Mouse (Mus musculus): ENCODE measurements around the gene Hcn2.

Hcn2 gene

GRCm38 (mm10) chr10:79716254-79716987 is at the start of gene Hcn2:
Gene Hcn2 (plus strand): TSS chr10:79716634.
- DNase-seq = peak; percentile 55

- DNase-seq = no peak
Measured at GRCm38 (mm10) chr10:79668076-79668475, 48.4 kb upstream of the Hcn2 start.

DNA sequence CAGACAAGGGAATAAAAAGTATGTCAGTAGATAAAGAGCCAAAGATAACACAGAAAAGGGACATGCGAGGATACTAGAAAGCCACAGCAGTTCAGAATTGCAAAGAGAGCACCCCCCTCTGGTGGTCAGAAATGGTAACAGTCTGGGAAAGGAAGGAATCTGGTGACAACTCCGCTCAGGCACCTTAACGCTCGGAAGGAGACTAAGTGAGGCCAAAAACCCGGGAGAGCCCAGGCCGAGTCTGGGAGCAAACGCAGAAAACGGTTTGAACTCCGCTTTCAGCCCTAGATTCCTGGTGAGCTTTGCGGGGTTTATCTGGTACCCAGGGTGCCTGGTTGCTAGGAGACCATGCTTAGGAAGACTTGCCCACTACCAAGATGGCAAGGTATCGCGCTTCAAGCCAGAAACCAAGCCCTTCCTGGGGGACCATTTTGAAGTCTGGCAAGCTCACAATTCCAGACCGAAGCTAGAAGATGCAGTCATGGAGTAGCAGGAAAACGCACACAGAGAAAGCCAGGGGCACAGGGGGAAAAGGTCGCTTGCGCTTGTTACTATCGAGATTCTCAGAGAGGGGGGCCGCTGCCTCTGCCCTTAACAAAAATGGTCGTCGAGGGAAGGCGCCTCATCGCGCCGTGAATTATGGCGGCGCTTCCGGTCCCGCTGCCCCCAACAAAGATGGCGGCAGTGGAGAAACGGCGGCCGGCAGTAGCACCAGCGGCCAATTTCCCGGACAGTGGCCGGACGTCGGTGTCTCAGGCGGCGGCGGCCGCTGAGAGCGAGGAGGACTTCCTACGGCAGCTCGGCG is 47.5 kb upstream of the Hcn2 start, which contains the start of gene Tpgs1:
Gene Tpgs1, plus strand, starts transcription at position 599 of the 805 bp plus-strand sequence.
- peak; percentile 94 for DNase-seq

- DNase-seq = peak; percentile 94
Measured at GRCm38 (mm10) chr10:79669576-79670057, 46.8 kb upstream of the Hcn2 start.

DNA sequence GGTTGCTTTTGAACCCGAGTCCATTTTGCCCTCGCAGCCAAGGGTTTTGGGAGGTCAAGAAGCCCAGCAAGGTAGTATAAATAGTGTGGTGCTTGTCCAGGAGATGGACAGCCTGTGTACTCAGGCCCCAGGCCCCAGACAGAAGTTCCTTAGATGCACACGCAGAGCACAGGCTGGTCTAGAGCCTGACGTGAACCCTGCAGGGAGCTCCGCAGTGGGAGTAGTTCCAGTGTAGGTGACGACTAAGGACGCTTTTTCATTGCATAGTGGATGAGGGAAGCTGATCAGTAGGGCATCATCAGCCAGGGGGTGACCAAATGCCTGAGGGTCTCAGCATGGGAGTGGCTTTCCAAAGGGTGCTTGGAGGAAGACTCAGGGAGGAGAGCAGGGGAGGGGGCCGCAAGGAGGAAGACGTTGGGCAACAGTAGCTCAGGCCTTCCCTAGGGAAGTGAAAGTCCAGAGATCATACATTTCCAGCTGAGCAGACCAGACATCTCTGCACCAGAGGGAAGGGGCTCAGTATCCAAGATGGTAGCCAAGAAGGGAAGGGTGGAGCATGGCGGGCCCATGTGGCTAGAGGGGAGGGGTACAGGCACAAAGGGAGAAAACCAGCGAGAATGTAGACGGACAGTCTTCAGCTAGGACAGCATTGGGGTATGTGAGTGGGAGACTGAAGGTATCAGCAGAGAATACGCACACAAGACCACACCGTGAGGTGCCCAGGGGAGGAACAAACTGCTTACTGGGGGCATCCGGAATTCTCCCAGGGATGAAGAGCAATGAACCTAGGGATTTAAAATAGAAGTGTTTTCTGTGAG is 46.2 kb upstream of the Hcn2 start:
- DNase-seq = no peak

DNA sequence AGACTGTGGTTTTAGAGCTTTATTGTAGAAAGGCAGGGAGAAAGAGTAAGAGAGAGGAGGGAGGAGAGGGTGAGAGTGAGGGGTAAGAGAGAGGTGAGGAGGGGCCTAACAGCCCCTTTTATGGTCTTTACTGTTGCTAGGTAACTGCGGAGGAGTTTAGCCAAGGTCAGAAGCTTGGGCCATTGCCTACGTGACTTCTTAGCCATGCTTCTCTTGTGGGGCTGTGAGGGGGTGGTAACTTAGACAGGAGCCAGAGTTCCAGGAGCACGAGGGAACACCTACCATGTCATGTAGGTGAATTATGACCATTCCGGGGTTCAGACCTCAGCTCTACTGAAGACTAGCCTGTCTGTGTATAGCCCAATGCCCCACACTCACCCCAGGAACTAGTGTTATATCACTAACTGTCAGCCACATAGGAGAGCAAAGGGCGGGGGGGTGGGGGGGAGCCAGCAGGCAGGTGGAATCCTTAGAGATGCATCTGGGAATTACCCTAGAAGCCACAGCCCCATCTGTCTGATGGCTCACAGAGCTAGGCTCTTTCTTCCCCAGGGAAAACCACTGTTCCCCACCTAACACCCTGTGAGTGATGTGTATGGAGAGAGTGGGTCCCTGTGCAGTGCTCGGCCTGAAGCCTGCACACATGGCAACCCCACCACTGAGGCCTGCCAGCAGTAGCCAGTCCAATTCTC is 44.9 kb upstream of the Hcn2 start:
- DNase-seq = no peak

DNA sequence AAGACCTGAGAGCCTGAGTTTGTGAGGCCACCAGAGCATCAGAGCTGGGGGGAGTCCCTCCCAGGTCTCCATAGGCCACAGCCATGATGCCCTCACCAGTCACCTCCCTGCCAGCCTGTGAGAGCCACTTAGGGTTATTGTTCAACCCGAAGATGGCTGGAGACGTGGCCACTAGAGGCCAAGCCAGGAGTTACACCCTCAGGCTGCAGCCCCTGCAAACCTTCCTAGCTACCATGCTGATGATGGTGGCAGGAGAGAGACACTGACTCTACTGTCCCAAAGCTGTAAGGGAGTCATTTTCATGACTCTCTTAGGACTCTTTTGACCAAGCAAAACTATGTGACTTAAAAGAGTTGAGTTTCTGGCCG is 44.4 kb upstream of the Hcn2 start:
- no peak for DNase-seq

DNA sequence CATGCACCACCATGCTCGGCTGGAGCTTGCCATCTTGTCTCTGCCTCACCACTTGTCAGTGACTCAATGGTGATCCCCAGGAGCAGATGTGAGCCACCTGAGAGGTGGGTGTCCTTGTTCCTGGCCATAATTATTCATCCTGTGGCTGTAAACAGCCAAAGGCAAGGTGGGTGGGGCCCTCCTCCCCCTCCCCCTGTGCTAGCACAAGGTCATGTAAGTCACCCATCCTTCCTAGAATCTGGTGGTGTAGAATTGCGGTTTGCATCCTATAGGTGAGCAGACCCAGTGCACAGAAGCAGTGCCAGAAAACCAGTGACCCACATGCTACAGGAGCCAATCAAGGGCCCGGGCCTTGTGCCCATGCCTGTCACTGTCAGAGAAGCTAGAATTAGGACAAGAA is 43.4 kb upstream of the Hcn2 start:
- no peak for DNase-seq

DNA sequence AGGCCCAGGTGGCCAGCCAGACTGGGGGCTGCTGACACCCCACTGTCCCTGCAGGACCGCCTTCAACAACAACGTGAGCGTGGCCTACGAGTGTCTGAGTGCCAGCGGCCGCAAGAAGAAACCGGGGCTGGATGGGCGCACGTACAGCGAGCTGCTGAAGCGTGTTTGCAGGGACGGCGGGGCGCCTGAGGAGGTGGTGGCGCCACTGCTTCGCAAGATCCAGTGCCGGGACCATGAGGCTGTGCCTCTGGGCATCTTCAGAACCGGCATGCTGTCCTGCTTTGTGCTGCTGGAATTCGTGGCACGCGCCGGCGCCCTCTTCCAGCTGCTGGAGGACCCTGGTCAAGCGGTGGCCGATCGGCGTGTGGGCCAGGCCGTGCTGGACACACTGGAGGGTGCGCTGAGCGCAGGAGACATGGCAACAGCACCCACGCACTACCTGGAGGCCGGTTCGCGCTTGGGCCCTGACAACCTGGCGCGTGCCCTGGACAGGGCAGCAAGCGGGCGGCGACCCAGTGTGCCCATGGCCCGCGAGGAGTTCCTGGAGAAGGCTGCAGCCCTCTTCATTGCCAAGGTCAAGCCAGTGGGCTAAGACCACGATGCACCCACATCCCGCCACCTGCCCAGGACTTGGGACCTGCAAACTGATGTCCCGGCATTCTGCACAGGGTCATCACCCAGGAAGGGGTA is 40.9 kb upstream of the Hcn2 start:
- no peak for DNase-seq

DNA sequence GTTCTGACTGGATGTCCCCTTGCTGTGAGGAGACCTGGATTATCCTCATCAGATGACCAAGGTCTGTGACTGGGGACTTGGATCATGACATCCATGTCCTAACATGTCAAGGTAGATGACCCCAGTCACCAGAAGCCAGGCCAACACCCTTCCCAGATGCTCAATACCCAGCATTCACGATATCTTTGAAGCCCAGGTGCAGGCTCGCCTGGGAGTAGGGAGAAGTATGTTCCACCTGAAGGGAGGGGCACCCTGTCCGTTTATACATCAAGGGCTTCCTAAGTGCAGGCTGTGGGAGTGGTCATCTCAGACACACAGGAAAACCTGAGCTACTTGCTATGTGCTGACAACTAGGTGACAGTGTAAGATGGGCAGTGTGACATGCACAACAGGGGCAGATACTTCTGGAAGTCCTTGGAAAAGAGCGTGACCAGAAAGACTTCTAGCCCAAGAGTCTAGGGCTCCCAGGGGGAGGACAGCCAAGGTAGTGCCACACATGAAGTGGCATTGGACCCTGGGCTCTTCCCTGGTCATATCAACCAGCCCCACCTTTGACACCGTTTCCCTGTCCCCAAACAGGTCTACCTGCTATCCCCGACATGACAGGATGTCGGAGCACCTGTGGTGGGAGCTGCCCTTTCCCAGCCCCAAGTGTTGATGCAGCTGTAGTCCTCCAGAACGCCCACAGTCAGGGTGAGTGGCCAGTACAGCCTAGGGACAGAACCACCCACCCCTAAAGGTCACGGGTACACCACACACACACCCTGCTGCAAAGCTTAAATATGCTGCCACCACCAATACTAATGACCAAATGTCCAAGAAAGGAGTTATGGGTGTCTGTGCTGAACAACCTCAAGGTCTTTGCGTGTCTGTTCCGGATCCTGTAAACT is 35.6 kb upstream of the Hcn2 start:
- DNase-seq = no peak

DNA sequence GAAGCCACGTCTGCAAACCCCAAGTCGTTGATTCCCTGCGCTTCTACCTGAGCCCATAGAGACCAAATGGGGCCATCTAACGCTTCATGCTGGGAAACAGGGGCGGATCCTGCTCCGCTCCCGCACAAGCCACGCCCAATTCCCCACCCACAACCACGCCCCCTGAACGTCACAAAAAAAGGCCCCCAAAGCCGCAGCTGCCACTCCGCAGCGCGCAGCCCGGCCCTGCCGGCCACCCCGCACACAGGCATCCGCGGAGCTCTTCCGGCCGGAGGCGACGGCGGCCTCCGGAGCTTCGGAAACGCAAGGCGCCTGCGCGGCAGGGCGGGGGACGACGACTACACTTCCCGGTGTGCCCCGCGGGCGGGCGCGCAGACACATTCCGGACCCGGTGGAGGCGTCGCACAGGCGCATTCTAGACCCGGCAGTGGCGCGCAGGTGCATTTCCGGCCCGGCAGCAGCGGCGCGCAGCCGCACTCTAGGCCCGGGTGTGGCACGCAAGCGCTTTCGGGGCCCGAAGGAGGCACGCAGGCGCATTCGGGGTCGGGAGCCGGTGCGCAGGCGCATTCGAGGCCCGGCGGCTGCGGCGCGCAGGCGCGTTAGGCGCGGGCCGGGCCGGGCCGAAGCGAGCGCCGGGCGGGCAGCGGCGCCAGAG is 34.7 kb upstream of the Hcn2 start, which contains the start of gene Cdc34:
Gene Cdc34, plus strand, starts transcription at position 605 of the 655 bp plus-strand sequence.
- DNase-seq = peak; percentile 99

GRCm38 (mm10) chr10:79682551-79682915 is 33.9 kb upstream of the Hcn2 start:
- DNase-seq = no peak

DNA sequence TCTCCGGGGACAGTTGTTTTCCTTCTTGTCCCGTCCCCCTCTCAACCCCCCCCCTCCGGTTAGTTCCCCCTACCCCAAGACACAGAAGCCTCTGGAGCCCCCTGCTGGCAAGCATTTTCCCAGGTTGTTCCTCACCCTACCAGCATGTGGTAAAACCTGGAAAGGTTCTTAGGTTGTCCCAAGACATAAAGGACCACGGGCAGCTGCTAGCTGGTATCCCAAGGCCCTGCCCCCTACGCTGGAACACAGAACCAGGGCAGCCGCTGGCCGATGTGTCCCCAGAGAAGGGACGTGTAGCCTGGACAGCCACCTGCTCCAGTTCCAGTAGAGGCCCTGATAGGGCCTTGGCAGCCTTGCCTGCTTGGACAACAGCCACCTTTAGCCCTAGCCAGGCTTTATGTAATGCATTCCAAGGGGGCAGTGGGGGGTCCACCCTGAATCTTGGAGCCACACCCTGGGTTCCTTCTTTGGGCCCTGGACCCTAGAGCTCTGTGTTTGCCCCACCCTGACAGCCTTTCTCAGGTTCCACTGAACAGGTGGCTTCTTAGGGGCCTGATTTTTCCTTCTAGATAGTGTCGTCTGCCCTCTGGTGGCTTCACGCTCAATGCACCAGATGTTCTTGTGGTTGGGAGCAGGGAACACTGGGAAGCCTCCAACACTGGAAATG is 33.4 kb upstream of the Hcn2 start:
- peak; percentile 70 for DNase-seq

- DNase-seq = no peak
Measured at GRCm38 (mm10) chr10:79683726-79684640, 32.5 kb upstream of the Hcn2 start.

GRCm38 (mm10) chr10:79684770-79685600 is 31.4 kb upstream of the Hcn2 start:
- DNase-seq = no peak

GRCm38 (mm10) chr10:79686219-79686618 is 30.2 kb upstream of the Hcn2 start:
- no peak for DNase-seq

GRCm38 (mm10) chr10:79686691-79687090 is 29.7 kb upstream of the Hcn2 start:
- no peak for DNase-seq

- DNase-seq = no peak
Measured at GRCm38 (mm10) chr10:79687513-79687912, 28.9 kb upstream of the Hcn2 start.

Data from embryo, embryonic 11 days (tissue).